Mouse (Mus musculus) neural tube, embryonic 12.5 days (tissue): ENCODE measurements around the gene 4933417A18Rik. TPM values are rescaled to one million over a fixed set of nuclear protein-coding genes. Genes with fewer than 3 reads are reported as not detected.
A peak's percentile ranks its signal among the peaks of the same experiment; 100 is the strongest.
"Not testable (repeated sequence)": the region's sequence is repeated elsewhere in the genome, so short reads cannot be mapped to it uniquely, and the experiment has no call there.

Experiments
- ATAC-seq: fragments of 200-750 bp; cut with Nextera tagmentation; 2 replicates; pipeline ENCODE4 v1.8.0; 2017; ENCODE audit warnings: low read depth, mild to moderate bottlenecking, moderate TSS enrichment, moderate library complexity; ENCODE audit not compliant: low FRiP score
- H3K27ac ChIP-seq: fragments of 300-500 bp; sonication (generic); 2 replicates; pipeline ENCODE4 v1.5.1; 2016
- H3K27me3 ChIP-seq: fragments of 300-500 bp; sonication (generic); replicated peaks from 2 replicates; pipeline ENCODE4 v1.6.1; 2016; ENCODE audit warnings: mild to moderate bottlenecking
- H3K36me3 ChIP-seq: fragments of 300-500 bp; sonication (generic); 2 replicates; pipeline ENCODE4 v1.6.1; 2016; ENCODE audit warnings: mild to moderate bottlenecking
- H3K4me1 ChIP-seq: fragments of 300-500 bp; sonication (generic); 2 replicates; pipeline ENCODE4 v1.6.1; 2016
- H3K4me2 ChIP-seq: fragments of 300-500 bp; sonication (generic); replicated peaks from 2 replicates; pipeline ENCODE4 v1.6.1; 2016; ENCODE audit warnings: mild to moderate bottlenecking
- H3K4me3 ChIP-seq: fragments of 300-500 bp; sonication (generic); 2 replicates; pipeline ENCODE4 v1.5.1; 2016
- H3K9ac ChIP-seq: fragments of 300-500 bp; sonication (generic); 2 replicates; pipeline ENCODE4 v1.6.1; 2016; ENCODE audit warnings: mild to moderate bottlenecking
- H3K9me3 ChIP-seq: fragments of 300-500 bp; sonication (generic); 2 replicates; pipeline ENCODE4 v1.6.1; 2016; ENCODE audit warnings: mild to moderate bottlenecking
- WGBS: fragments of 180-500 bp; shearing (Covaris S2); methylation state at CpG from one replicate; pipeline ENCODE4 v1.1.7; 2016; 5-methylcytosine and 5-hydroxymethylcytosine counted together
- polyA plus RNA-seq: library from polyadenylated mRNA; unstranded; fragments of >200 nt; fragmentation: Nextera tagmentation; extraction: Ambion mirVana; gene quantifications from 2 replicates; pipeline ENCODE4 v1.2.1, GENCODE M21; 2016

Gene 4933417A18Rik
- polyA plus RNA-seq, 1 experiment from 2014 or later, result not detected

DNA sequence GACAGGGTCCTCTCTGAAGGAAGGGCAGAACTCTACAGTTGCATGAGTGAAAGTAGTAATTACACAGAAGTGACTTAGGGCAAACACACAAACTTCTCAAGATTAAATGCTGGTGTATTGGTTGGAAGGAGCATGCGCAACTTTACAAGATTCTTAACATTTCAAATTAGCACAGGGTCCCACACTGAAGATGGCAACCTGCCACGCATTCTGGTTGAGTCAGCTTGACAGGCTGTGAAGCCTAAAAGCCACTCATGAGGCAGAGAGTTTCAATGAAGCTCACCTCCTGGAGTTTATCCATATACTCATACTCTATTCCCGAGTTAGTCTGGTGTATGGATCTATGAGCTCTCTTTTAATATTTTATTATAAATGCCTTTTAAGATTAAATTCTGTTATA is 33.9 kb downstream of the 4933417A18Rik start:
- not testable (repeated sequence) for H3K9ac ChIP-seq, H3K4me1 ChIP-seq, H3K9me3 ChIP-seq, H3K27ac ChIP-seq, H3K4me3 ChIP-seq, H3K4me2 ChIP-seq, ATAC-seq, H3K27me3 ChIP-seq, H3K36me3 ChIP-seq
- 89% methylated on average over 3 of the region's 3 CpGs for WGBS

DNA sequence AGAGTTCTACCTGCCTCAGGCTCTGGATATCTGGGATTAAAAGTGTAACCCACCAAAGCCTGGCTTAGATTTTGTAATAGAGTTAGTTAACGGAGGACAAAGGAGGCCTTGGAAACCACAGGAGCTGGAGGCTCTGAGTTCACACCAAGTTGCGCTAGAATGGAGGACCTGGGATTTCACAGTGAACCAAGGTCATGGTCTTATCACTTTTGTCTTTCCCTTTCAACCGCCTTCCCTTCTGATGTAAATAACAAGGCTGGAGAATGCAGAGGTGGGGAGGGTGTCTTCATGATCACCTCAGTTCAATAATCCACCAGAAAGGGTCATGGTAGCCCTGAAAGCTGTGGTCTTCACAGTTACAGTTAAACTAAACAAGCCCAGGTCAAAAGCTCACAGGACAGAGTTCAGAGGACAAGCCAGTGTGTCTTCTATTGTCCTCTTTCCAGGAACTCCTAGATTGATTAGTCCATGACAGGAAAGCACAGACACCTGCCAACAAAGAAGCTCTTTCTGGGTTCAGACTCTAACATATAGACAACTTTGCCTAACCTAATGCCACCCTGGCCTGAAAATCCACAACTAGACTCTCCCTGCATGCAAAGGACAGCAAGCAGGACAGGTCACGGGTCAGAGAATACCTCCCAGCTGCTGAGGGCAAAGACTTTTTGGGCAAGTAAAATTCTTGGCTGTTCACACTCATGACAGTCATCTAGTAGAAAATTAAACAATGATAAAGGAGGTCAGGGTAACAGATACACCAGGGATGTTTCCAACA is 37.0 kb downstream of the 4933417A18Rik start:
- no peak overlapping the region for H3K4me3 ChIP-seq
- H3K27me3 ChIP-seq, result peaks cover 18% of the 10 kb centered on the region; the same call in 1 of the 2 replicates
- H3K36me3 ChIP-seq, result no peaks in the 10 kb centered on the region
- no peaks in the 10 kb centered on the region for H3K9me3 ChIP-seq
- H3K4me1 ChIP-seq, result peaks cover 5% of the 10 kb centered on the region
- no peak overlapping the region for H3K27ac ChIP-seq
- no peak for ATAC-seq
- no peak overlapping the region for H3K9ac ChIP-seq
- WGBS, result 91% methylated on average over 4 of the region's 4 CpGs
- H3K4me2 ChIP-seq, result no peak overlapping the region

DNA sequence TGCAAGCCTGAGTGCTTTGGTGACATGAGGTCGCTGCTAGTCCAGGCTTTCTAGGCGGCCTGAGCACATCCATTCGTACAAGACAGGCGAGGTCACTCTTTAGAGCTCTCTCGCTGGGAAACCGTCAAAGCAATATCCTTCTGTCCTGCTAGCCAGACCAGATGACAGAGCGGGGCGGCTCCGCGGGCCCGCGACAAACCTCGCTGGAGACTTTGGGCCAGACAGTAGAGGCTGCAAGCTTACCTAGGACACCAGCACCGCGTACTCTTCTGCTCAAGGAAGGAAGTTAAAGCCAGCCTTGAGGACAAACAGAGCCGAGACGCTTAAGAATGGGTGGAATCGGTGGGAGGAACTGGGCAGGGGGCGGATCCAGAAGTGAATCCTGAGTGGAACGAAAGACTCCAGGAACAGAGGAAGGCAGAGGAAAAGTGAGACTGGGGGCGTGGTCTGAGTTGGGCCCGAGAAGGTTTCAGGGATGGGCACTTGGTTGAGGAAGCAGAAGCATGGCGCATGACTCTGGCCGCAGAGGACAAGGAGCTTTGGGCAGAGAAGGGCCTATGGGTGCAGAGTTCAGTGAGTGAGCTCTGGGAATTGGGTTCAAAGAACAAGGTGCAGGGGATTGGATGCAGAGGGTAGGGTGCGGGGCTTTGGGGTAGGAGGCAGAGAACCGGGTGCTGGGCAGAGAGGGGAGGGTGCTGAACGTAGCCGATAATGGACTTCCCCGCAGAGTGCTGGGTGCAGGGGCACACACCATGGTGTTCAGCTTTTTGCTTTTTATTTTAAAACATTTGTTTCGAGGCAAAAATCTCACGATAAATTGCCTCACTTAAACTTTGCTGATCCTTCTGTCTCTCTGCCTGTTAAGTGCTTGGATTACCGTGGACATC is 39.5 kb downstream of the 4933417A18Rik start, which contains the start of gene Eci3:
Eci3 (minus strand) TSS at position 300 of the 887 bp plus-strand sequence.
- peak within 1 kb of the TSS; percentile 38 for H3K4me3 ChIP-seq
- H3K9ac ChIP-seq, result peak within 1 kb of the TSS; percentile 44
- ATAC-seq, result peak; percentile 66
- H3K36me3 ChIP-seq, result no peaks in the 10 kb centered on the region
- H3K9me3 ChIP-seq, result no peaks in the 10 kb centered on the region
- peaks cover 18% of the 10 kb centered on the region; the same call in 1 of the 2 replicates for H3K27me3 ChIP-seq
- peaks cover 5% of the 10 kb centered on the region for H3K4me1 ChIP-seq
- peak within 1 kb of the TSS; percentile 65 for H3K4me2 ChIP-seq
- no peak within 1 kb of the TSS for H3K27ac ChIP-seq
- 3% methylated on average over 32 of the region's 32 CpGs for WGBS

DNA sequence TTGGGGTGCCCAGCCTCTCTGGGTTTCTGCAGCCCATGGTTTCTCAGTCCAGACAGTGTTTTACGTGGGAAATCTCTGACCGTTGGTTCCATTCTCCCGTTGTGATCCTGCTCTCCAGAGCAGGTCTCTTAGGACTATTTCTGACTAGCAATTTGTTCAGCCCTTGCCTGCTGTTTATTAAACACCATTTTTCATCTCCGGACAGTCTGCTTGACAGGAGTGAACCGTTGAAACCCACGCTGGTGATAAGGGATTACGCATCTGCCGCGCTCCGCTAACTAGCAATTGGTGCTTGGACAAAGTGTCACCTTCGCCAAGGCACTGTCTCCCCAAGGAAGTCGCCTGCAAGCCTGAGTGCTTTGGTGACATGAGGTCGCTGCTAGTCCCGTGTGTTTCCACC is 40.2 kb downstream of the 4933417A18Rik start:
- no peak overlapping the region for H3K9ac ChIP-seq
- ATAC-seq, result 0 out of 2 replicates have a peak, but pooled peaks have one; percentile 7
- H3K27me3 ChIP-seq, result peaks cover 18% of the 10 kb centered on the region; the same call in 1 of the 2 replicates
- H3K4me1 ChIP-seq, result peaks cover 5% of the 10 kb centered on the region
- H3K4me2 ChIP-seq, result peak overlapping the region; percentile 65
- no peaks in the 10 kb centered on the region for H3K9me3 ChIP-seq
- 3% methylated on average over 14 of the region's 14 CpGs for WGBS
- no peaks in the 10 kb centered on the region for H3K36me3 ChIP-seq
- peak overlapping the region; percentile 38 for H3K4me3 ChIP-seq
- H3K27ac ChIP-seq, result no peak overlapping the region

DNA sequence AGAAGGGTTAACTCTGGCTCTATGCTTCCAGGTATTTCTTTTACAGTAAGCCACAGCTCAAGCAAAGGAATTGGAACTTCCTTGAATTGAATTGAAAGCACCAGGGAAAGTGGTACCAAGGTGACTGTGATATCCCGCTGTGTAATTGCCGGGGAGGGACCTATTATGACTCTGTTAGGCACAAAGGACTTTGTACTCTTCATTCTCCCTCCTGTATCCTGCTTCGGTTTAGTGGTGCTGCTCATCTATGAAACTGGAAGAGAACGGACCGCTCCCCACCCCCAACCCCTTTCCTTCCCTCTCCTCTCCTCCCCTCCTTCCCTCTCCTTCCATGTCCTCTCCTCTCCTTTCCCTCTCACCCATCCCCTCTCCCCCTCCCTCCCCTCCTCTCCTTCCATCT is 40.7 kb downstream of the 4933417A18Rik start:
- Histone ChIP-seq H3K4me1 (peaks cover 5% of the 10 kb centered on the region), H3K27me3 (peaks cover 18% of the 10 kb centered on the region; the same call in 1 of the 2 replicates), H3K9me3 (no peaks in the 10 kb centered on the region), H3K4me3 (0 out of 2 replicates have a peak overlapping the region, but pooled peaks have one; percentile 38), H3K36me3 (no peaks in the 10 kb centered on the region), H3K9ac (no peak overlapping the region), H3K27ac (no peak overlapping the region), H3K4me2 (peak overlapping the region; percentile 65)
- no peak for ATAC-seq
- WGBS, result 7% methylated on average over 5 of the region's 5 CpGs

DNA sequence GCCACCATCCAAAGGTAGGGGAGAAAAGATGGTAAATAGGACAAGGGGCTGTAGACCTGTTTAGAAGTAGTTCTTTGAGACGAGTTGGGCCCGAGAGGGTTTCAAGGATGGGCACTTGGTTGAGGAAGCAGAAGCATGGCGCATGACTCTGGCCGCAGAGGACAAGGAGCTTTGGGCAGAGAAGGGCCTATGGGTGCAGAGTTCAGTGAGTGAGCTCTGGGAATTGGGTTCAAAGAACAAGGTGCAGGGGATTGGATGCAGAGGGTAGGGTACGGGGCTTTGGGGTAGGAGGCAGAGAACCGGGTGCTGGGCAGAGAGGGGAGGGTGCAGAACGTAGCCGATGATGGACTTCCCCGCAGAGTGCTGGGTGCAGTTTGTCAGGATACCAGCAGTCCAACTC is 41.4 kb downstream of the 4933417A18Rik start:
- H3K27me3 ChIP-seq, result peaks cover 18% of the 10 kb centered on the region; the same call in 1 of the 2 replicates
- not testable (repeated sequence) for H3K9ac ChIP-seq, ATAC-seq, H3K4me3 ChIP-seq, H3K36me3 ChIP-seq, H3K4me1 ChIP-seq, H3K9me3 ChIP-seq, H3K4me2 ChIP-seq, H3K27ac ChIP-seq
- 69% methylated on average over 9 of the region's 9 CpGs for WGBS

DNA sequence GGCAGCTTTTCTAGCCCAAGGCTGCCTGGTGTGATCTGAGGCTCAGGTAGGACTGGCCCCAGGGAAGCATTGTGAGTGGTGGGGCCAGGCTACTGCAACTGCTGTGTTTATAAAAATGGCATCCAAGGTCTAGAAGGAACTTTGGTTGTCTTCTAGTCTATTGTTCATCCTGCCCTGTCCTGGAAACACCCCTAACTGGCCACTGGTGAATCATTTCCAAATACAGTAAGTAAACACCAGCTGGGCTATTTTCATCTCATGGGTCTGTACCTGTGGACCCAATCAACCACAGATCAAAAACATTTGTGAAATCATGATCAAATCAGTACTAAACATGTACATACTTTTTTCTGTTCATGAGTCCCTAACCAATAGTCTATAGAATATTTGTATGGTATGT is 48.2 kb downstream of the 4933417A18Rik start:
- not testable (repeated sequence) for H3K27me3 ChIP-seq

DNA sequence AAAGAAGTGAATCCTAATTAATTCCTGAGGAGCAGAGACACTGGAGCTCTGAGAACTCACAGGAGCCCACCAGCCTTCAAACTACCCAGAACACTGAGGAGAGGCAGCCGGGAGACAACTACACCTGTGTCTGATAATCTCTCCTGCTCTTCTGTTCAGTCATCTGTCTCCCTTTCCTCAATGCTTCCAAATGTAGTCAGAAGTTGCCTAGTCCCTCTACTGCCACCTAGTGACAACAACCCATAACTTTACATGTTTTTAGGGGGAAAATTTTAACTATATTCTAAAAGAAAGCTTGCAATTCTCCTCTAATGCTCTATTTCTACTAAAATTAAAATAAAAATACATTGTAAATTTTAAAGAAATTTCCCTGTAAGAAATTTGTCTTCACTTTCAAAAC is 48.9 kb downstream of the 4933417A18Rik start:
- H3K4me3 ChIP-seq, result no peak overlapping the region
- 45% methylated on average over 1 of the region's 1 CpGs for WGBS
- no peaks in the 10 kb centered on the region for H3K4me1 ChIP-seq
- H3K27ac ChIP-seq, result no peak overlapping the region
- no peak for ATAC-seq
- H3K27me3 ChIP-seq, result no peaks in the 10 kb centered on the region
- no peak overlapping the region for H3K9ac ChIP-seq
- no peak overlapping the region for H3K4me2 ChIP-seq
- peaks cover 14% of the 10 kb centered on the region for H3K36me3 ChIP-seq
- no peaks in the 10 kb centered on the region for H3K9me3 ChIP-seq

More for the DNA sequence above, 48.2 kb downstream of the 4933417A18Rik start:
- H3K27ac ChIP-seq, H3K4me2 ChIP-seq, H3K9me3 ChIP-seq, ATAC-seq, H3K4me3 ChIP-seq, H3K9ac ChIP-seq, H3K36me3 ChIP-seq, H3K4me1 ChIP-seq: not testable (repeated sequence)

DNA sequence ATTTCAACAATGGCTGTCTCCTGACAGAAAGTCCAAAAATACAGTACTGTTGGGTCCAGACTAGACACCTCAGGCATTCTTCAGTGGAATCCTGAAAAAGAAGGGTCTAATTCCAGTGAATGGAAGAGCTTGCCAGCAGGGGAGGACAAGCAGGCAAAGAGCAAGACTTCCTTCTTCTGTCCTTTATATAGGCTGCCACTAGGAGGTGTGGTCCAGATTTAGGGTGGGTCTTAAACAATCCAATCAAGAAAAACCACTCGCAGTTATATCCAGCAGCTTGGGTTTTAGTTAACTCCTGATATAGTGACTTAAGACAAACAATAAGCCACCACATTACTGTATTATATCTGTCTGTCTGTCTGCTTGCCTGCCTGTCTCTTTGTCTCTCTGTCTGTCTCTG is 49.6 kb downstream of the 4933417A18Rik start:
- Histone ChIP-seq H3K4me3 (no peak overlapping the region), H3K4me1 (no peaks in the 10 kb centered on the region), H3K36me3 (peaks cover 20% of the 10 kb centered on the region), H3K27me3 (no peaks in the 10 kb centered on the region), H3K4me2 (no peak overlapping the region), H3K9me3 (no peaks in the 10 kb centered on the region), H3K9ac (no peak overlapping the region), H3K27ac (no peak overlapping the region)
- ATAC-seq, result no peak
- WGBS, result 59% methylated on average over 1 of the region's 1 CpGs

DNA sequence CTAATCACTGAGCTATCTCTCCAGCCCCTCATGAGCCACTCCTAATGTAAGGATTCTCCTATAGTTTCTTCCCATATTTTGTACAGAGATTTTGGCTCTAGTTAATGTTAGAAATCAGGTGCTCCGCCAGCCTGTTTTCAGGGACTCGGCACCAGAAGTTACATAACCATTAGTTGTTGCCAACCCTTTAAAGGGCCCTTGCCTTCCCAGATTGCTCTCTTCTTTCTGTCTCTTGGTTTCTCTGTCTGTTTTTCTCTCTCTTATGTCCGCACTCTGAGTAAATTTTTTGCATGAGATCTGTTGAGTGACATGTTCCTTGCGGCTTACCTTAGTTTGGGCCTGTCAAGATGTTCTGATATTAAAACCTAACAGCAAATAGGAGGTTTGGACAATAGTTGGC is 51.9 kb downstream of the 4933417A18Rik start:
- Histone ChIP-seq H3K4me2 (no peak overlapping the region), H3K9ac (no peak overlapping the region), H3K36me3 (peaks cover 36% of the 10 kb centered on the region), H3K27ac (no peak overlapping the region), H3K9me3 (no peaks in the 10 kb centered on the region), H3K4me1 (no peaks in the 10 kb centered on the region), H3K4me3 (no peak overlapping the region), H3K27me3 (no peaks in the 10 kb centered on the region)
- no peak for ATAC-seq
- WGBS, result 97% methylated on average over 4 of the region's 4 CpGs

DNA sequence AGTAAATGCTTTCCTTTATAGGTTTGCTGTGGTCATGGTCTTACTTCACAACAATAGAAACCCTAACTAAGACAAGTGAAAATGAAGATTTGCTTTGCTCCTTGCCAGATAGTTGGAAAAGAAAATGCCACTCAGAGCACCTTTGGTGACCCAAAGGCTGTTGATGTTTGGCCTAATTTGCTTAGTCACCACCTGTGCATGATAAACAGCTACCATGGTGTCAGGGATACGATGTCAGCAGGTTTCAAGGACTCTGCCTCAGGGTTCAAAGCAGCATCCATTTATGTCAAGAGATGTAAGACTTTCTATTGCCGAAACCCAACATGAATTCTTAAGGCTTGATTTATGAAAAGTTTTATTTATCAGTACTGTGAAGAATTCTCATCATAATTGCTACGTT is 53.2 kb downstream of the 4933417A18Rik start:
- Histone ChIP-seq H3K27ac (no peak overlapping the region), H3K4me3 (no peak overlapping the region), H3K9me3 (no peaks in the 10 kb centered on the region), H3K4me2 (no peak overlapping the region), H3K27me3 (no peaks in the 10 kb centered on the region), H3K36me3 (peaks cover 48% of the 10 kb centered on the region), H3K9ac (no peak overlapping the region), H3K4me1 (no peaks in the 10 kb centered on the region)
- 98% methylated on average over 3 of the region's 3 CpGs for WGBS
- ATAC-seq, result no peak

DNA sequence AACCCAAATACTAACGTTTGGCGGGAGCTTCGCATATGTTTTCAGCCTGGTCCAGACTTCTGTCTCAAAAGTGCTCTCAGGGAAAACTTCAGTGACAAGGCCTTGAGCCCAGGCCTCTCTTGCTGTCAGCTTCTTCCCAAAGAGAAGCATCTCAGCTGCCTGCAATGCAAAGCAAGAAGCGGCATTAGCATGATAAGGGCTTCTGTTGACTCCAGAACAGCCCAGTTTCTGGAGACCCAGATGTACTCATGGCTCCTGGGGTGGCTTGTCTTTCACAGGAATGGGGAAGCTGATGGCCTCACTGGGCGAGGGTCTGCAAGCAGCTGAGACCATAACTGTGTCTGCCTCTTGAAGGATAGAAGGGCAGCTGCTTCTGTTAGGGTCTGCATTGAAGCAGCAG is 54.4 kb downstream of the 4933417A18Rik start:
- H3K9me3 ChIP-seq, H3K27ac ChIP-seq, H3K27me3 ChIP-seq, ATAC-seq, H3K4me2 ChIP-seq, H3K4me1 ChIP-seq, H3K9ac ChIP-seq, H3K4me3 ChIP-seq: not testable (repeated sequence)
- peaks cover 57% of the 10 kb centered on the region for H3K36me3 ChIP-seq
- 73% methylated on average over 5 of the region's 5 CpGs for WGBS
